Comparison of ENCODE assay signal across 18 mouse cellular contexts in the genomic region with DNA sequence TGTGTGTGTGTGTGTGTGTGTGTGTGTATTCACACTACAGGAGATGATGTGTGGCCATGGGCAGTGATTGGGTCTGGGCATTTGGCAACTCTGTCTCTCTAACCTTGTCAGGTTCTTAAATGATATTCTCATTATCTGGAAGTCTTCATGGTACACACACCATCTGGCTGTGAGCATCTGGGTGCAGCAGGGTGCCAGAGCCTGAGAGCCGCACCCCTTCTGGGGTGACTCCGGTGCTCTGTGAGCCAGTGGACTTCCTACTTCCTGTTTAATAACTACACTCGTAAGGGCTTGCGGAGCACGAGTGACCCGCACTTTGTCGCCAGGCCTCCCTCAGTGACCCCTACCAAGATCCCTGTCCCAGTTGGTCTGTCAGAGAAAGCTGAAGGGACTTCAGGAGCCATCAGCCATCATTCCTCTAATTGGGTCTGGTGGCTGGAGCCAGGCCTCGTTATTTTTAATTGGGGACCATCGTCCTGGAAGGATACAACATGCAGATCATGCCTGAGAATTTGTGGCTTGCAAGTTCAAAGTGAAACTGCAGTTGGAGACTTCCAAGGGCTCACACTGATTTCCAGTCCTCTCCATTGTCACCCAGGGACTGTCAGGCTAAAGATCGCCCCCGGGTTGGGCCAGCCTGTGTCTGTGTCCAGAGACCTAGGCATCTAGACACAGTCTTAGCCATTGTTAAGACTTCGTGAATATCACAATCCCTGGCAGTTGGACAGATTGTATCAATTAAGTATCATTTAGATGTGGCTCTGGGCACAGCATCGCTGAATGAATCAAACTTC. TPM values are rescaled to one million over a fixed set of nuclear protein-coding genes. Genes with fewer than 3 reads are reported as not detected.
DNase-seq lines count a peak whose midpoint lies in the region; ATAC-seq and TF ChIP-seq lines count a peak whose summit lies in the region.
"Had no signal": no experiment of that assay in that cellular context is flagged by ENCODE, and none has a peak within 500 bp of the region (broad histone marks: within the 10 kb centered on the region; RNA-seq: fewer than 3 reads in every experiment).

No protein-coding gene starts in this region.

- H3K27ac ChIP-seq in embryonic facial prominence, embryonic 10.5 days (replicated peaks) = peak overlapping the region; percentile 25; the same call in 1 of the 2 replicates
- H3K27ac ChIP-seq in lung, postnatal 0 days (ENCODE audit: low read length) = no peak overlapping the region

- ATAC-seq in lung, postnatal 0 days = no peak
- ATAC-seq: inflammation-experienced regulatory T-cells, adult 6 months had no signal

- H3K4me1 ChIP-seq in embryonic facial prominence, embryonic 10.5 days = peaks cover 40% of the 10 kb centered on the region
- H3K4me1 ChIP-seq in lung, postnatal 0 days (ENCODE audit: insufficient read depth, low read depth, low read length) = no peaks in the 10 kb centered on the region

- DNase-seq in layer of hippocampus, adult 8-10 months (ENCODE audit: low spot score in 2 of 2) = peak; percentile 32 to 52
- DNase-seq in layer of hippocampus, postnatal 25 days (ENCODE audit: extremely low spot score in 1 of 2, low spot score in 1 of 2) = no peak
- peak; percentile 8 for DNase-seq in MN1 (ENCODE audit: low spot score)
- peak; percentile 41 for DNase-seq in embryonic facial prominence, embryonic 10.5 days (ENCODE audit: low spot score)
- peak; percentile 19 to 51 for DNase-seq in layer of hippocampus, postnatal 36 days
- DNase-seq in lung, postnatal 0 days (ENCODE audit: low spot score) = no peak
- DNase-seq in cerebellum, postnatal 14 days = no peak
- no peak for DNase-seq in testis, postnatal 10 days (ENCODE audit: low spot score)
- DNase-seq: cerebellum, adult 11-12 months; embryo, embryonic 11 days; heart, adult 18-20 months; heart, postnatal 10 days; kidney, postnatal 25 days; lung, adult 18-20 months; thymus, adult 2 months had no signal

- H3K9ac ChIP-seq in lung, postnatal 0 days (replicated peaks; ENCODE audit: low read depth) = no peak overlapping the region

- H3K36me3 ChIP-seq in embryonic facial prominence, embryonic 10.5 days (replicated peaks) = no peaks in the 10 kb centered on the region
- H3K36me3 ChIP-seq in lung, postnatal 0 days (ENCODE audit: insufficient read depth, low read length) = no peaks in the 10 kb centered on the region

- no peaks in the 10 kb centered on the region for H3K9me3 ChIP-seq in embryonic facial prominence, embryonic 10.5 days
- H3K9me3 ChIP-seq in lung, postnatal 0 days (ENCODE audit: low read length) = no peaks in the 10 kb centered on the region

- no peak for TF ChIP-seq EP300 in lung, postnatal 0 days (IDR thresholded peaks at IDR 0.05)

- peaks cover 44% of the 10 kb centered on the region for H3K27me3 ChIP-seq in embryonic facial prominence, embryonic 10.5 days (replicated peaks; ENCODE audit: low read depth, poor library complexity, severe bottlenecking)
- no peaks in the 10 kb centered on the region for H3K27me3 ChIP-seq in lung, postnatal 0 days (replicated peaks; ENCODE audit: insufficient read depth, low read length)

- WGBS in embryonic facial prominence, embryonic 10.5 days = 46% methylated on average over 13 of the region's 13 CpGs
- 63% methylated on average over 13 of the region's 13 CpGs for WGBS in lung, postnatal 0 days

- H3K4me2 ChIP-seq in lung, postnatal 0 days (replicated peaks; ENCODE audit: low read depth, low read length) = no peak overlapping the region

- no peak for TF ChIP-seq CTCF in lung, postnatal 0 days (IDR thresholded peaks at IDR 0.05)

- no peak overlapping the region for H3K4me3 ChIP-seq in embryonic facial prominence, embryonic 10.5 days
- no peak overlapping the region for H3K4me3 ChIP-seq in lung, postnatal 0 days (ENCODE audit: low read depth, low read length)

RNA-seq across cellular contexts. Expression of a gene that starts 4.2 kb away (rescaled TPM):
- total RNA-seq in layer of hippocampus, adult 8-10 months (2022) = 1 to 10 TPM; 2.3 to 5.7 (median 4.3) TPM
- 1 to 10 TPM; 2.4 to 2.7 TPM for total RNA-seq in layer of hippocampus, postnatal 25 days (2021)
- 0.94 and 1.2 TPM in 2 replicates for polyA plus RNA-seq in embryonic facial prominence, embryonic 10.5 days (2016; fragmentation: Nextera tagmentation; extraction: Ambion mirVana)
- 1 to 10 TPM; 2.0 to 3.0 TPM for total RNA-seq in layer of hippocampus, postnatal 36 days (2021)
- 3.1 and 3.4 TPM in 2 replicates for polyA plus RNA-seq in lung, postnatal 0 days (2015; fragmentation: Nextera tagmentation; extraction: Ambion mirVana)

RNA-seq across cellular contexts. Expression of a gene that starts 11.2 kb away (rescaled TPM):
- total RNA-seq in layer of hippocampus, adult 8-10 months (2022) = not detected
- not detected for total RNA-seq in layer of hippocampus, postnatal 25 days (2021)
- polyA plus RNA-seq in embryonic facial prominence, embryonic 10.5 days (2016; fragmentation: Nextera tagmentation; extraction: Ambion mirVana) = 1.00 and 1.1 TPM in 2 replicates
- not detected for total RNA-seq in layer of hippocampus, postnatal 36 days (2021)
- polyA plus RNA-seq in lung, postnatal 0 days (2015; fragmentation: Nextera tagmentation; extraction: Ambion mirVana) = 0.74 and 0.81 TPM in 2 replicates
- total RNA-seq: adrenal gland, postnatal 4 days; heart, adult 18-20 months; heart, postnatal 10 days had no signal
- polyA plus RNA-seq: inflammation-experienced regulatory T-cells, adult 6 months; limb, embryonic 11.5 days had no signal

Comparison
In these comparisons a context has a peak if more than half of its experiments do, and no peak if none do; other contexts are left out.
1. DNase-seq: peak in layer of hippocampus, adult 8-10 months (2 of 2), MN1 (single experiment), embryonic facial prominence, embryonic 10.5 days (single experiment) and layer of hippocampus, postnatal 36 days (2 of 2); none in layer of hippocampus, postnatal 25 days (0 of 2), lung, postnatal 0 days (single experiment), cerebellum, postnatal 14 days (0 of 2) and testis, postnatal 10 days (single experiment).